Mouse (Mus musculus): Measurements from ENCODE around the gene Arhgef40.
"Not testable (repeated sequence)": the region's sequence is repeated elsewhere in the genome, so short reads cannot be mapped to it uniquely, and the experiment has no call there.

Arhgef40 gene

GRCm38 (mm10) chr14:52018248-52019050 is 33.9 kb downstream of the Arhgef40 start:
- DNase-seq (ENCODE audit: low read depth, low spot score): no peak

- no peak for DNase-seq (ENCODE audit: low read depth, low spot score)
Measured at GRCm38 (mm10) chr14:52019051-52019589, 34.6 kb downstream of the Arhgef40 start.

- DNase-seq (ENCODE audit: low read depth, low spot score): peak; percentile 96
Measured at GRCm38 (mm10) chr14:52019590-52020340, 35.2 kb downstream of the Arhgef40 start.

- DNase-seq (ENCODE audit: low read depth, low spot score): peak; percentile 76
Measured at GRCm38 (mm10) chr14:52020486-52021137, 36.1 kb downstream of the Arhgef40 start, which contains the start of gene Zfp219. Gene Zfp219, minus strand, starts transcription at chr14:52020733.

- no peak for DNase-seq (ENCODE audit: low read depth, low spot score)
Measured at GRCm38 (mm10) chr14:52021138-52021529, 36.6 kb downstream of the Arhgef40 start.

GRCm38 (mm10) chr14:52021568-52022212 is 37.2 kb downstream of the Arhgef40 start:
- no peak for DNase-seq (ENCODE audit: low read depth, low spot score)

- DNase-seq (ENCODE audit: low read depth, low spot score): no peak
Measured at GRCm38 (mm10) chr14:52022244-52022708, 37.8 kb downstream of the Arhgef40 start.

- peak; percentile 93 for DNase-seq (ENCODE audit: low read depth, low spot score)
Measured at GRCm38 (mm10) chr14:52022709-52023459, 38.4 kb downstream of the Arhgef40 start.

- DNase-seq (ENCODE audit: low read depth, low spot score): no peak
Measured at GRCm38 (mm10) chr14:52024133-52024532, 39.6 kb downstream of the Arhgef40 start.

GRCm38 (mm10) chr14:52026342-52026741 is 41.8 kb downstream of the Arhgef40 start:
- no peak for DNase-seq (ENCODE audit: low read depth, low spot score)

GRCm38 (mm10) chr14:52035926-52036325 is 51.4 kb downstream of the Arhgef40 start:
- no peak for DNase-seq (ENCODE audit: low read depth, low spot score)

- DNase-seq (ENCODE audit: low read depth, low spot score): no peak
Measured at GRCm38 (mm10) chr14:52039332-52039731, 54.8 kb downstream of the Arhgef40 start.

GRCm38 (mm10) chr14:52042359-52042758 is 57.8 kb downstream of the Arhgef40 start, which contains the start of gene Olfr221:
Gene Olfr221, minus strand, starts transcription at chr14:52042459.
- DNase-seq (ENCODE audit: low read depth, low spot score): not testable (repeated sequence)

GRCm38 (mm10) chr14:52043446-52043845 is 58.9 kb downstream of the Arhgef40 start:
- DNase-seq (ENCODE audit: low read depth, low spot score): no peak

- DNase-seq (ENCODE audit: low read depth, low spot score): no peak
Measured at GRCm38 (mm10) chr14:52044901-52045678, 60.6 kb downstream of the Arhgef40 start.

- no peak for DNase-seq (ENCODE audit: low read depth, low spot score)
Measured at GRCm38 (mm10) chr14:52045966-52046565, 61.5 kb downstream of the Arhgef40 start.

GRCm38 (mm10) chr14:52052720-52053119 is 68.2 kb downstream of the Arhgef40 start:
- DNase-seq (ENCODE audit: low read depth, low spot score): not testable (repeated sequence)
